Mouse (Mus musculus) limb, embryonic 13.5 days (tissue): Measurements from ENCODE around the gene Kctd12b. TPM values are rescaled to one million over a fixed set of nuclear protein-coding genes. Genes with fewer than 3 reads are reported as not detected.

ENCODE experiments used
- ATAC-seq: fragments of 200-750 bp; cut with Nextera tagmentation; 2 replicates; pipeline ENCODE4 v1.8.0; 2017; ENCODE audit warnings: low read depth, moderate number of reproducible peaks, moderate TSS enrichment; ENCODE audit not compliant: low FRiP score
- H3K27ac ChIP-seq: fragments of 300-500 bp; sonication (generic); 2 replicates; pipeline ENCODE4 v1.5.1; 2015; ENCODE audit warnings: inconsistent platforms, mild to moderate bottlenecking, moderate library complexity
- H3K27me3 ChIP-seq: fragments of 300-500 bp; sonication (generic); 2 replicates; pipeline ENCODE4 v1.6.1; 2015; ENCODE audit warnings: mild to moderate bottlenecking, inconsistent platforms
- H3K36me3 ChIP-seq: fragments of 300-500 bp; sonication (generic); 2 replicates; pipeline ENCODE4 v1.6.1; 2015; ENCODE audit warnings: inconsistent platforms, mild to moderate bottlenecking, moderate library complexity
- H3K4me1 ChIP-seq: fragments of 300-500 bp; sonication (generic); 2 replicates; pipeline ENCODE4 v1.6.1; 2015; ENCODE audit warnings: inconsistent platforms
- H3K4me2 ChIP-seq: fragments of 300-500 bp; sonication (generic); replicated peaks from 2 replicates; pipeline ENCODE4 v1.6.1; 2015; ENCODE audit warnings: inconsistent platforms, mild to moderate bottlenecking, moderate library complexity
- H3K4me3 ChIP-seq: fragments of 300-500 bp; sonication (generic); 2 replicates; pipeline ENCODE4 v1.5.1; 2015; ENCODE audit warnings: moderate library complexity, mild to moderate bottlenecking, inconsistent platforms
- H3K9ac ChIP-seq: fragments of 300-500 bp; sonication (generic); 2 replicates; pipeline ENCODE4 v1.6.1; 2015; ENCODE audit warnings: mild to moderate bottlenecking, inconsistent platforms
- H3K9me3 ChIP-seq: fragments of 300-500 bp; sonication (generic); 2 replicates; pipeline ENCODE4 v1.6.1; 2016; ENCODE audit warnings: inconsistent platforms
- WGBS: fragments of 180-500 bp; shearing (Covaris S2); methylation state at CpG from one replicate; pipeline ENCODE4 v1.1.7; 2015; 5-methylcytosine and 5-hydroxymethylcytosine counted together
- polyA plus RNA-seq: library from polyadenylated mRNA; unstranded; fragments of >200 nt; fragmentation: Nextera tagmentation; extraction: Ambion mirVana; gene quantifications from 2 replicates; pipeline ENCODE4 v1.2.1, GENCODE M21; 2015

Kctd12b gene
- polyA plus RNA-seq, 1 experiment from 2014 or later: 8.2 TPM

DNA sequence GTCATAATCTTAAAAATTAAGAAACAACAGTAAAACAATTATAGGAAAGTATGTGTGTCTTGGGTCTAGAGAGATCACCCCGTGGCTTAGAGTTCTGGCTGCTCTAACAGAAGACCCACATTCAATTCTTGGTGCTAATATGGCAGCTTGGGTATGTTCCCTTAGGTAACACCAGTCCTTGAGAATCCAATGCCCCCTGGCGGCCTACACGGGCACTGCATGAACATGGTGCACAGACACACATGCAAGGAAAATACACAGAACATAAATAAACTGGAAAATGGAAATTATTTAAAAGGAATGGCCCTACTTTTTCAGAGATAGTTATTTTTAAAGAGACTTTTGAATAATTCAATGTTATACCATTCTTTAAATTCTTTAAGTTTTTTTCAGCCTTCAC, 55.6 kb downstream of the Kctd12b start:
- Histone ChIP-seq H3K27ac (no peak overlapping the region), H3K4me2 (no peak overlapping the region), H3K4me1 (no peaks in the 10 kb centered on the region), H3K4me3 (no peak overlapping the region), H3K9ac (no peak overlapping the region), H3K36me3 (no peaks in the 10 kb centered on the region), H3K9me3 (no peaks in the 10 kb centered on the region), H3K27me3 (no peaks in the 10 kb centered on the region)
- no peak for ATAC-seq
- 63% methylated on average over 3 of the region's 3 CpGs for WGBS

DNA sequence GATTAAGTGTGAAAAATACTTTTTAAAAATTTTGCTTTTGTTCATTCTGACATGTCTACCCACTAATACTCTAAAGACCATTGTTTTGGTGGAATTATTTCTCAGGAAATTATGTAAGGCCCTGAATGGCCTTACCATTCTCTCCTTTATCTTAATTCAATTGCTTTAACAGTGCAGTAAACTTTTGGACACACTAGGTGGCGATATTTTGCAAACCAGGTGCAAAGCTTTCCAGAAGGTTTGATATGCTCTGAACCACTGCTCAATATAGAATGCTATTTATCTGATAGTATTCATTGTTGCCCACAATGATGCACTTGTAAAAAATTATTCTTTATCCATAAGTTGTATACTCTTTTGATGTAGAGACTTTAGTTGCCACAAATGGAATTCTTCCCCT, 59.9 kb downstream of the Kctd12b start:
- no peaks in the 10 kb centered on the region for H3K36me3 ChIP-seq
- H3K4me2 ChIP-seq: no peak overlapping the region
- H3K9me3 ChIP-seq: no peaks in the 10 kb centered on the region
- 0% methylated on average over 1 of the region's 1 CpGs for WGBS
- no peak overlapping the region for H3K4me3 ChIP-seq
- no peaks in the 10 kb centered on the region for H3K4me1 ChIP-seq
- H3K27me3 ChIP-seq: no peaks in the 10 kb centered on the region
- no peak overlapping the region for H3K27ac ChIP-seq
- no peak overlapping the region for H3K9ac ChIP-seq
- ATAC-seq: no peak

Other genes with a start within 250 kb of the Kctd12b start
- gene Ubqln2, start 198.2 kb downstream of the Kctd12b start, polyA plus RNA-seq: 25.2 and 25.3 TPM in 2 replicates
- not detected in 2 replicates for gene Cypt3, start 137.8 kb downstream of the Kctd12b start, polyA plus RNA-seq
- gene Nbdy, start 27.2 kb upstream of the Kctd12b start, polyA plus RNA-seq: 131 and 132 TPM in 2 replicates
- 33.6 and 39.2 TPM in 2 replicates for gene Spin2c, start 135.8 kb upstream of the Kctd12b start, polyA plus RNA-seq